Mouse (Mus musculus) liver, embryonic 13.5 days (tissue): ENCODE results near the gene Mkln1. TPM values are rescaled to one million over a fixed set of nuclear protein-coding genes. Genes with fewer than 3 reads are reported as not detected.

Source experiments
- ATAC-seq: fragments of 200-750 bp; cut with Nextera tagmentation; 2 replicates; pipeline ENCODE4 v1.8.0; 2017; ENCODE audit warnings: low read depth, mild to moderate bottlenecking, moderate number of reproducible peaks, moderate library complexity
- DNase-seq: peaks from one replicate; pipeline ENCODE4 v3.0.0; 2022
- H3K27ac ChIP-seq: fragments of 300-500 bp; sonication (generic); 2 replicates; pipeline ENCODE4 v1.5.1; 2015; ENCODE audit warnings: moderate library complexity, mild to moderate bottlenecking, inconsistent platforms
- H3K27me3 ChIP-seq: fragments of 300-500 bp; sonication (generic); 2 replicates; pipeline ENCODE4 v1.6.1; 2015; ENCODE audit warnings: mild to moderate bottlenecking, inconsistent platforms
- H3K36me3 ChIP-seq: fragments of 300-500 bp; sonication (generic); 2 replicates; pipeline ENCODE4 v1.6.1; 2015; ENCODE audit warnings: mild to moderate bottlenecking, inconsistent platforms
- H3K4me1 ChIP-seq: fragments of 300-500 bp; sonication (generic); replicated peaks from 2 replicates; pipeline ENCODE4 v1.6.1; 2015; ENCODE audit warnings: inconsistent platforms
- H3K4me2 ChIP-seq: fragments of 300-500 bp; sonication (generic); 2 replicates; pipeline ENCODE4 v1.6.1; 2015; ENCODE audit warnings: inconsistent platforms, mild to moderate bottlenecking, moderate library complexity
- H3K4me3 ChIP-seq: fragments of 300-500 bp; sonication (generic); replicated peaks from 2 replicates; pipeline ENCODE4 v1.5.1; 2015; ENCODE audit warnings: mild to moderate bottlenecking, inconsistent platforms
- H3K9ac ChIP-seq: fragments of 300-500 bp; sonication (generic); 2 replicates; pipeline ENCODE4 v1.6.1; 2015; ENCODE audit warnings: mild to moderate bottlenecking, inconsistent platforms
- H3K9me3 ChIP-seq: fragments of 300-500 bp; sonication (generic); replicated peaks from 2 replicates; pipeline ENCODE4 v1.6.1; 2016; ENCODE audit warnings: inconsistent platforms
- WGBS: fragments of 180-500 bp; shearing (Covaris S2); methylation state at CpG from one replicate; pipeline ENCODE4 v1.1.7; 2015; ENCODE audit not compliant: insufficient replicate concordance; 5-methylcytosine and 5-hydroxymethylcytosine counted together
- polyA plus RNA-seq: library from polyadenylated mRNA; unstranded; fragments of >200 nt; fragmentation: Nextera tagmentation; extraction: Ambion mirVana; gene quantifications from 2 replicates; pipeline ENCODE4 v1.2.1, GENCODE M21; 2015

Mkln1 gene
- polyA plus RNA-seq, result 144 and 182 TPM in 2 replicates

GRCm38 (mm10) chr6:31398431-31399205, at the start of gene Mkln1:
Gene Mkln1, plus strand, starts transcription at chr6:31398735.
- Histone ChIP-seq H3K36me3 (no peaks in the 10 kb centered on the region), H3K4me1 (peaks cover 60% of the 10 kb centered on the region), H3K9me3 (no peaks in the 10 kb centered on the region), H3K9ac (peak within 1 kb of the TSS; percentile 99), H3K4me2 (peak within 1 kb of the TSS; percentile 85), H3K27me3 (no peaks in the 10 kb centered on the region), H3K27ac (peak within 1 kb of the TSS; percentile 92), H3K4me3 (peak within 1 kb of the TSS; percentile 97)
- ATAC-seq (peak; percentile 97), DNase-seq (peak; percentile 81)
- WGBS, result 1% methylated on average over 50 of the region's 65 CpGs

- no peak overlapping the region for H3K4me2 ChIP-seq
- no peaks in the 10 kb centered on the region for H3K36me3 ChIP-seq
- H3K9me3 ChIP-seq, result no peaks in the 10 kb centered on the region
- DNase-seq (no peak), ATAC-seq (no peak)
- H3K27ac ChIP-seq, result no peak overlapping the region
- no peak overlapping the region for H3K9ac ChIP-seq
- 71% methylated on average over 26 of the region's 26 CpGs for WGBS
- H3K4me1 ChIP-seq, result no peaks in the 10 kb centered on the region
- H3K27me3 ChIP-seq, result no peaks in the 10 kb centered on the region
- no peak overlapping the region for H3K4me3 ChIP-seq
These were observed 41.9 kb upstream of the Mkln1 start for GRCm38 (mm10) chr6:31356444-31357191.

- Histone ChIP-seq H3K36me3 (no peaks in the 10 kb centered on the region), H3K9ac (no peak overlapping the region), H3K27me3 (no peaks in the 10 kb centered on the region), H3K27ac (no peak overlapping the region), H3K4me3 (no peak overlapping the region), H3K9me3 (no peaks in the 10 kb centered on the region), H3K4me1 (no peaks in the 10 kb centered on the region), H3K4me2 (no peak overlapping the region)
- WGBS, result 57% methylated on average over 4 of the region's 4 CpGs
- DNase-seq (no peak), ATAC-seq (no peak)
These were observed 41.2 kb upstream of the Mkln1 start for GRCm38 (mm10) chr6:31357286-31357685.

- no peak overlapping the region for H3K4me2 ChIP-seq
- no peak for ATAC-seq
- H3K9me3 ChIP-seq, result no peaks in the 10 kb centered on the region
- H3K27ac ChIP-seq, result no peak overlapping the region
- no peak overlapping the region for H3K9ac ChIP-seq
- no peak overlapping the region for H3K4me3 ChIP-seq
- 62% methylated on average over 11 of the region's 11 CpGs for WGBS
- H3K27me3 ChIP-seq, result no peaks in the 10 kb centered on the region
- H3K4me1 ChIP-seq, result no peaks in the 10 kb centered on the region
- DNase-seq, result no peak
- no peaks in the 10 kb centered on the region for H3K36me3 ChIP-seq
These were observed 35.9 kb upstream of the Mkln1 start for GRCm38 (mm10) chr6:31362617-31363016.

- H3K9me3 ChIP-seq, result no peaks in the 10 kb centered on the region
- no peaks in the 10 kb centered on the region for H3K4me1 ChIP-seq
- H3K27ac ChIP-seq, result no peak overlapping the region
- no peaks in the 10 kb centered on the region for H3K36me3 ChIP-seq
- H3K4me3 ChIP-seq, result no peak overlapping the region
- WGBS, result 68% methylated on average over 3 of the region's 3 CpGs
- no peak overlapping the region for H3K9ac ChIP-seq
- DNase-seq, result no peak
- no peaks in the 10 kb centered on the region for H3K27me3 ChIP-seq
- ATAC-seq, result no peak
- H3K4me2 ChIP-seq, result no peak overlapping the region
These were observed 34.1 kb upstream of the Mkln1 start for GRCm38 (mm10) chr6:31364399-31364798.

GRCm38 (mm10) chr6:31367947-31368346, 30.6 kb upstream of the Mkln1 start:
- no peak for ATAC-seq
- Histone ChIP-seq H3K9me3 (no peaks in the 10 kb centered on the region), H3K4me3 (no peak overlapping the region), H3K4me2 (no peak overlapping the region), H3K27ac (no peak overlapping the region), H3K9ac (no peak overlapping the region), H3K27me3 (no peaks in the 10 kb centered on the region), H3K4me1 (no peaks in the 10 kb centered on the region), H3K36me3 (no peaks in the 10 kb centered on the region)
- WGBS, result 67% methylated on average over 10 of the region's 10 CpGs
- DNase-seq, result no peak

- ATAC-seq, result no peak
- Histone ChIP-seq H3K9me3 (no peaks in the 10 kb centered on the region), H3K27me3 (no peaks in the 10 kb centered on the region), H3K9ac (no peak overlapping the region), H3K4me1 (no peaks in the 10 kb centered on the region), H3K27ac (no peak overlapping the region), H3K4me3 (no peak overlapping the region), H3K36me3 (no peaks in the 10 kb centered on the region), H3K4me2 (no peak overlapping the region)
- DNase-seq, result no peak
- WGBS, result 33% methylated on average over 1 of the region's 1 CpGs
These were observed 30.0 kb upstream of the Mkln1 start for GRCm38 (mm10) chr6:31368559-31368958.

GRCm38 (mm10) chr6:31369875-31370274, 28.7 kb upstream of the Mkln1 start:
- no peak overlapping the region for H3K27ac ChIP-seq
- H3K9me3 ChIP-seq, result no peaks in the 10 kb centered on the region
- no peak overlapping the region for H3K9ac ChIP-seq
- H3K4me3 ChIP-seq, result no peak overlapping the region
- H3K4me2 ChIP-seq, result no peak overlapping the region
- no peaks in the 10 kb centered on the region for H3K27me3 ChIP-seq
- DNase-seq (no peak), ATAC-seq (no peak)
- no peaks in the 10 kb centered on the region for H3K4me1 ChIP-seq
- H3K36me3 ChIP-seq, result no peaks in the 10 kb centered on the region
- 69% methylated on average over 3 of the region's 3 CpGs for WGBS

- WGBS, result 58% methylated on average over 14 of the region's 14 CpGs
- Histone ChIP-seq H3K4me1 (no peaks in the 10 kb centered on the region), H3K27ac (no peak overlapping the region), H3K4me3 (no peak overlapping the region), H3K27me3 (no peaks in the 10 kb centered on the region), H3K36me3 (no peaks in the 10 kb centered on the region), H3K9me3 (no peaks in the 10 kb centered on the region), H3K9ac (no peak overlapping the region), H3K4me2 (no peak overlapping the region)
- no peak for ATAC-seq
- no peak for DNase-seq
These were observed 27.9 kb upstream of the Mkln1 start for GRCm38 (mm10) chr6:31370550-31371061.

- DNase-seq, result no peak
- no peak overlapping the region for H3K9ac ChIP-seq
- H3K4me3 ChIP-seq, result no peak overlapping the region
- no peaks in the 10 kb centered on the region for H3K9me3 ChIP-seq
- no peak overlapping the region for H3K4me2 ChIP-seq
- no peak overlapping the region for H3K27ac ChIP-seq
- H3K36me3 ChIP-seq, result no peaks in the 10 kb centered on the region
- WGBS, result 70% methylated on average over 3 of the region's 3 CpGs
- no peak for ATAC-seq
- no peaks in the 10 kb centered on the region for H3K4me1 ChIP-seq
- H3K27me3 ChIP-seq, result no peaks in the 10 kb centered on the region
These were observed 27.4 kb upstream of the Mkln1 start for GRCm38 (mm10) chr6:31371140-31371539.

- Histone ChIP-seq H3K27ac (no peak overlapping the region), H3K27me3 (no peaks in the 10 kb centered on the region), H3K4me3 (no peak overlapping the region), H3K36me3 (no peaks in the 10 kb centered on the region), H3K9ac (no peak overlapping the region), H3K9me3 (no peaks in the 10 kb centered on the region), H3K4me2 (no peak overlapping the region), H3K4me1 (no peaks in the 10 kb centered on the region)
- no peak for DNase-seq
- 24% methylated on average over 3 of the region's 3 CpGs for WGBS
- no peak for ATAC-seq
These were observed 25.9 kb upstream of the Mkln1 start for GRCm38 (mm10) chr6:31372620-31373019.
